Comparison of ENCODE assay signal across 10 mouse cellular contexts in genomic region chr7:98839312-98839711, GRCm38 (mm10). TPM values are rescaled to one million over a fixed set of nuclear protein-coding genes. Genes with fewer than 3 reads are reported as not detected.
A peak's percentile ranks its signal among the peaks of the same experiment; 100 is the strongest.
DNase-seq lines count a peak whose midpoint lies in the region; ATAC-seq and TF ChIP-seq lines count a peak whose summit lies in the region.
"Had no signal": no experiment of that assay in that cellular context is flagged by ENCODE, and none has a peak within 500 bp of the region (broad histone marks: within the 10 kb centered on the region; RNA-seq: fewer than 3 reads in every experiment).

No protein-coding gene starts in this region.

- ATAC-seq in heart, embryonic 15.5 days (replicated peaks; ENCODE audit: insufficient number of reproducible peaks, insufficient read depth, low FRiP score, low read depth): no peak
- ATAC-seq in embryonic facial prominence, embryonic 12.5 days (ENCODE audit: insufficient number of reproducible peaks, insufficient read depth, low FRiP score, low TSS enrichment): no peak
- no peak for ATAC-seq in intestine, embryonic 14.5 days (replicated peaks; ENCODE audit: low FRiP score, low TSS enrichment, low read depth)

- peaks cover 87% of the 10 kb centered on the region for H3K4me1 ChIP-seq in heart, embryonic 15.5 days (replicated peaks)
- peaks cover 82% of the 10 kb centered on the region for H3K4me1 ChIP-seq in embryonic facial prominence, embryonic 12.5 days
- peaks cover 46% of the 10 kb centered on the region for H3K4me1 ChIP-seq in intestine, embryonic 14.5 days (replicated peaks; ENCODE audit: control insufficient read depth, insufficient read depth, low read length)

- peak overlapping the region; percentile 61 for H3K4me3 ChIP-seq in heart, embryonic 15.5 days
- H3K4me3 ChIP-seq in embryonic facial prominence, embryonic 12.5 days: peak overlapping the region; percentile 58
- H3K4me3 ChIP-seq in intestine, embryonic 14.5 days (ENCODE audit: low read depth, low read length): peak overlapping the region; percentile 50
- H3K4me3 ChIP-seq in myocyte: no peak overlapping the region

- no peak for DNase-seq in heart, postnatal 4 days
- DNase-seq in intestine, embryonic 14.5 days (ENCODE audit: low spot score): no peak
- DNase-seq in cerebellum, adult 18-20 months: no peak
- DNase-seq in left cerebral cortex, postnatal 25 days (ENCODE audit: low spot score in 2 of 2): no peak
- DNase-seq in right cerebral cortex, postnatal 10 days (ENCODE audit: low spot score in 2 of 2): no peak
- DNase-seq: kidney, adult 9 months; right cerebral cortex, adult 18-20 months had no signal

- no peak for TF ChIP-seq POLR2A in myocyte (IDR thresholded peaks at IDR 0.05; ENCODE audit: insufficient read length, low read depth)

- peaks cover 30% of the 10 kb centered on the region for H3K27me3 ChIP-seq in heart, embryonic 15.5 days
- peaks cover 81% of the 10 kb centered on the region for H3K27me3 ChIP-seq in embryonic facial prominence, embryonic 12.5 days
- H3K27me3 ChIP-seq in intestine, embryonic 14.5 days (replicated peaks; ENCODE audit: control insufficient read depth, insufficient read depth, low read length): peaks cover 53% of the 10 kb centered on the region
- peaks cover 27% of the 10 kb centered on the region for H3K27me3 ChIP-seq in myocyte (ENCODE audit: control insufficient read depth, insufficient read depth, insufficient read length)

- intact Hi-C loops in left cerebral cortex, postnatal 25 days (cut with DNase I): loop anchor here (2.0 to 10.0 kb wide), 3 partner anchors 97 to 355 kb away; partner anchors contain the start of gene Lrrc32

- 7% methylated on average over 12 of the region's 12 CpGs for WGBS in heart, embryonic 15.5 days
- 3% methylated on average over 12 of the region's 12 CpGs for WGBS in embryonic facial prominence, embryonic 12.5 days
- 11% methylated on average over 12 of the region's 12 CpGs for WGBS in intestine, embryonic 14.5 days

- H3K9me3 ChIP-seq in heart, embryonic 15.5 days (replicated peaks): no peaks in the 10 kb centered on the region
- no peaks in the 10 kb centered on the region for H3K9me3 ChIP-seq in embryonic facial prominence, embryonic 12.5 days
- no peaks in the 10 kb centered on the region for H3K9me3 ChIP-seq in intestine, embryonic 14.5 days (ENCODE audit: control insufficient read depth, low read length)

- H3K79me2 ChIP-seq in myocyte (ENCODE audit: control insufficient read depth, insufficient read depth): no peaks in the 10 kb centered on the region

- no peak overlapping the region for H3K27ac ChIP-seq in heart, embryonic 15.5 days
- no peak overlapping the region for H3K27ac ChIP-seq in embryonic facial prominence, embryonic 12.5 days
- no peak overlapping the region for H3K27ac ChIP-seq in intestine, embryonic 14.5 days (ENCODE audit: low read depth)

- peak overlapping the region; percentile 98 for H3K4me2 ChIP-seq in heart, embryonic 15.5 days
- H3K4me2 ChIP-seq in embryonic facial prominence, embryonic 12.5 days (replicated peaks): peak overlapping the region; percentile 97
- peak overlapping the region; percentile 82 for H3K4me2 ChIP-seq in intestine, embryonic 14.5 days (ENCODE audit: low read length)
- peak overlapping the region; percentile 61 for H3K4me2 ChIP-seq in myocyte (ENCODE audit: low read depth)

- no peaks in the 10 kb centered on the region for H3K36me3 ChIP-seq in heart, embryonic 15.5 days
- H3K36me3 ChIP-seq in embryonic facial prominence, embryonic 12.5 days: no peaks in the 10 kb centered on the region
- H3K36me3 ChIP-seq in intestine, embryonic 14.5 days (ENCODE audit: control insufficient read depth, insufficient read depth, low read length): no peaks in the 10 kb centered on the region
- H3K36me3 ChIP-seq in myocyte (ENCODE audit: control insufficient read depth, insufficient read depth): no peaks in the 10 kb centered on the region

- no peak overlapping the region for H3ac ChIP-seq in myocyte (ENCODE audit: control insufficient read depth, insufficient read length)

- peak overlapping the region; percentile 56 for H3K9ac ChIP-seq in heart, embryonic 15.5 days
- H3K9ac ChIP-seq in embryonic facial prominence, embryonic 12.5 days: peak overlapping the region; percentile 52; the same call in 1 of the 2 replicates
- peak overlapping the region; percentile 27; the same call in 1 of the 2 replicates for H3K9ac ChIP-seq in intestine, embryonic 14.5 days (ENCODE audit: low read length)

TF ChIP-seq in myocyte, 11 proteins besides CTCF, POLR2A, EP300 and RAD21:
- TF ChIP-seq E2F4 (IDR thresholded peaks at IDR 0.05; ENCODE audit: insufficient read depth) (no peak), USF1 (IDR thresholded peaks at IDR 0.05; ENCODE audit: low read depth) (no peak), MYOD1 (IDR thresholded peaks at IDR 0.05; ENCODE audit: control insufficient read depth in 1 of 3, insufficient read length in 2 of 3, low read depth in 2 of 3) (no peak), REST (IDR thresholded peaks at IDR 0.05; ENCODE audit: insufficient read depth, insufficient read length) (no peak), MAX (IDR thresholded peaks at IDR 0.05; ENCODE audit: low read depth) (no peak), TCF3 (IDR thresholded peaks at IDR 0.05; ENCODE audit: insufficient read length, low read depth) (no peak), TCF12 (IDR thresholded peaks at IDR 0.05; ENCODE audit: insufficient read depth, poor library complexity, severe bottlenecking) (no peak), SRF (IDR thresholded peaks at IDR 0.05; ENCODE audit: control insufficient read depth, insufficient read length, low read depth) (no peak), MYOG (IDR thresholded peaks at IDR 0.05; ENCODE audit: control insufficient read depth in 1 of 3, insufficient read depth in 1 of 3, insufficient read length in 2 of 3, low read depth in 2 of 3) (no peak), POLR2AphosphoS2 (IDR thresholded peaks at IDR 0.05; ENCODE audit: insufficient read length, low read depth) (no peak), CEBPB (IDR thresholded peaks at IDR 0.05; ENCODE audit: insufficient read depth, poor library complexity, severe bottlenecking) (no peak)

RNA-seq across cellular contexts. Expression of gene Wnt11, which starts 4.4 kb away (rescaled TPM):
- polyA plus RNA-seq in heart, embryonic 15.5 days (2015; fragmentation: Nextera tagmentation; extraction: Ambion mirVana): 7.0 and 12.5 TPM in 2 replicates
- total RNA-seq in heart, postnatal 4 days (2021): 1 to 10 TPM; 4.4 to 5.7 TPM
- polyA plus RNA-seq in embryonic facial prominence, embryonic 12.5 days (2016; fragmentation: Nextera tagmentation; extraction: Ambion mirVana): 24.3 and 25.7 TPM in 2 replicates
- polyA plus RNA-seq in intestine, embryonic 14.5 days (2014; fragmentation: Nextera tagmentation; extraction: Ambion mirVana): 3.6 and 3.9 TPM in 2 replicates
- 6.3 TPM for polyA plus RNA-seq in myocyte (2012; fragmentation: generic; extraction: Trizol)
- total RNA-seq in left cerebral cortex, postnatal 25 days (2021): under 1 TPM; 0.23 to 0.44 TPM
